Mouse (Mus musculus) kidney, embryonic 15.5 days (tissue): ENCODE measurements around the gene Il17rd. TPM values are rescaled to one million over a fixed set of nuclear protein-coding genes. Genes with fewer than 3 reads are reported as not detected.

Source experiments
- ATAC-seq: fragments of 200-750 bp; cut with Nextera tagmentation; replicated peaks from 2 replicates; pipeline ENCODE4 v1.8.0; 2017; ENCODE audit warnings: moderate TSS enrichment; ENCODE audit not compliant: low FRiP score
- H3K27ac ChIP-seq: fragments of 300-500 bp; sonication (generic); 2 replicates; pipeline ENCODE4 v1.5.1; 2015; ENCODE audit warnings: mild to moderate bottlenecking, inconsistent platforms
- H3K27me3 ChIP-seq: fragments of 300-500 bp; sonication (generic); 2 replicates; pipeline ENCODE4 v1.6.1; 2015; ENCODE audit warnings: inconsistent platforms
- H3K36me3 ChIP-seq: fragments of 300-500 bp; sonication (generic); 2 replicates; pipeline ENCODE4 v1.6.1; 2015; ENCODE audit warnings: inconsistent platforms
- H3K4me1 ChIP-seq: fragments of 300-500 bp; sonication (generic); 2 replicates; pipeline ENCODE4 v1.6.1; 2015; ENCODE audit warnings: inconsistent platforms
- H3K4me2 ChIP-seq: fragments of 300-500 bp; sonication (generic); 2 replicates; pipeline ENCODE4 v1.6.1; 2015; ENCODE audit warnings: moderate library complexity, mild to moderate bottlenecking, inconsistent platforms
- H3K4me3 ChIP-seq: fragments of 300-500 bp; sonication (generic); replicated peaks from 2 replicates; pipeline ENCODE4 v1.5.1; 2015; ENCODE audit warnings: mild to moderate bottlenecking, inconsistent platforms
- H3K9ac ChIP-seq: fragments of 300-500 bp; sonication (generic); 2 replicates; pipeline ENCODE4 v1.6.1; 2015; ENCODE audit warnings: mild to moderate bottlenecking, inconsistent platforms
- H3K9me3 ChIP-seq: fragments of 300-500 bp; sonication (generic); replicated peaks from 2 replicates; pipeline ENCODE4 v1.6.1; 2016; ENCODE audit warnings: inconsistent platforms
- WGBS: fragments of 180-500 bp; shearing (Covaris S2); methylation state at CpG from one replicate; pipeline ENCODE4 v1.1.7; 2015; ENCODE audit warnings: mixed read lengths; 5-methylcytosine and 5-hydroxymethylcytosine counted together
- polyA plus RNA-seq: library from polyadenylated mRNA; unstranded; fragments of >200 nt; fragmentation: Nextera tagmentation; extraction: Ambion mirVana; gene quantifications from 2 replicates; pipeline ENCODE4 v1.2.1, GENCODE M21; 2015

Il17rd gene
- polyA plus RNA-seq, 1 experiment from 2014 or later = 5.9 TPM

DNA sequence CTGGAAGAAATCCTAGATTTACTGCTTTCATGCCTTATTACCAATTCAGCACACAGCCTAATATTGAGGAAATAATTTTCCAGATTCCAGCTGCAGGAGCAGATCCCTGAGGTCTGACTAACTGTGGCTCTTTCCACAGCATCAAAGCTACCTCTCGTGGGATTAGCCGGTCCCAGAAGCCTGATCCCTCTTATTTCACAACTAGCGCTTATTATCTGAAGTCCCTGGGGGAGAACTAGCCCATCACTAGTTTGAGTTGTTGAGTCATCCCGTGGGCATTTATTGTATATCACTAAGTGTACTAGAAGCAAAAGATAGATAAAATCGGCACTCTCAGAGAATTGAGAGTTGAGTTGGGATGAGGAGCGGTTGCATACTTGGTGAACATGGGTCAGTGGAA lies 117.3 kb downstream of the Il17rd start:
- H3K27ac ChIP-seq = no peak overlapping the region
- no peak overlapping the region for H3K9ac ChIP-seq
- H3K4me3 ChIP-seq = no peak overlapping the region
- H3K36me3 ChIP-seq = no peaks in the 10 kb centered on the region
- H3K4me1 ChIP-seq = 0 out of 2 replicates have a peak, but pooled peaks cover 7% of the 10 kb centered on the region
- H3K27me3 ChIP-seq = no peaks in the 10 kb centered on the region
- H3K9me3 ChIP-seq = no peaks in the 10 kb centered on the region
- no peak for ATAC-seq
- 86% methylated on average over 6 of the region's 6 CpGs for WGBS
- H3K4me2 ChIP-seq = no peak overlapping the region

Other genes starting within 250 kb of the Il17rd start
- 0.12 TPM in 1 of 2 replicates, not detected in the other for gene Asb14, start 144.4 kb upstream of the Il17rd start, polyA plus RNA-seq
- gene Appl1, start 67.7 kb upstream of the Il17rd start, polyA plus RNA-seq = 39.2 and 41.8 TPM in 2 replicates
- 1.1 and 1.4 TPM in 2 replicates for gene Hesx1, start 44.5 kb upstream of the Il17rd start, polyA plus RNA-seq
- 15.3 and 17.2 TPM in 2 replicates for gene Arhgef3, start 76.0 kb downstream of the Il17rd start, polyA plus RNA-seq